Mouse (Mus musculus): ENCODE measurements around the gene Icam1. TPM values are rescaled to one million over a fixed set of nuclear protein-coding genes. Genes with fewer than 3 reads are reported as not detected.
A peak's percentile ranks its signal among the peaks of the same experiment; 100 is the strongest.

The Icam1 gene
- polyA plus RNA-seq, 1 experiment, result 0.09 TPM

- H3K79me2 ChIP-seq (ENCODE audit: control insufficient read depth, insufficient read depth), result no peaks in the 10 kb centered on the region
- peak within 1 kb of the TSS; percentile 69 for H3ac ChIP-seq (ENCODE audit: control insufficient read depth, insufficient read length, low read depth)
- TF ChIP-seq MAX (IDR thresholded peaks at IDR 0.05), result no peak
- no peak for TF ChIP-seq USF1 (IDR thresholded peaks at IDR 0.05; ENCODE audit: low read depth)
- H3K36me3 ChIP-seq (ENCODE audit: control insufficient read depth, insufficient read depth), result no peaks in the 10 kb centered on the region
- no peaks in the 10 kb centered on the region for H3K79me3 ChIP-seq (ENCODE audit: low read depth)
- H3K27me3 ChIP-seq (ENCODE audit: control insufficient read depth, insufficient read depth, insufficient read length), result peaks cover 16% of the 10 kb centered on the region
- peak within 1 kb of the TSS; percentile 26 for H3K4me3 ChIP-seq (ENCODE audit: insufficient read depth, poor library complexity, severe bottlenecking)
These were observed 16.1 kb downstream of the Icam1 start, which contains the start of gene Icam5 for GRCm38 (mm10) chr9:21031896-21032351. Gene Icam5 (plus strand): TSS chr9:21032073.

GRCm38 (mm10) chr9:21032491-21032890, 16.7 kb downstream of the Icam1 start:
- no peaks in the 10 kb centered on the region for H3K79me2 ChIP-seq (ENCODE audit: control insufficient read depth, insufficient read depth)
- H3K4me3 ChIP-seq (ENCODE audit: insufficient read depth, poor library complexity, severe bottlenecking), result no peak overlapping the region

GRCm38 (mm10) chr9:21033136-21033535, 17.4 kb downstream of the Icam1 start:
- Histone ChIP-seq H3K79me2 (ENCODE audit: control insufficient read depth, insufficient read depth) (no peaks in the 10 kb centered on the region), H3K27me3 (ENCODE audit: control insufficient read depth, insufficient read depth, insufficient read length) (peaks cover 28% of the 10 kb centered on the region), H3K4me3 (ENCODE audit: insufficient read depth, poor library complexity, severe bottlenecking) (peak overlapping the region; percentile 21), H3K36me3 (ENCODE audit: control insufficient read depth, insufficient read depth) (no peaks in the 10 kb centered on the region), H3ac (ENCODE audit: control insufficient read depth, insufficient read length, low read depth) (peak overlapping the region; percentile 69), H3K79me3 (ENCODE audit: low read depth) (no peaks in the 10 kb centered on the region)
- TF ChIP-seq CEBPB (IDR thresholded peaks at IDR 0.05; ENCODE audit: low read depth) (no peak), MYOG (IDR thresholded peaks at IDR 0.05; ENCODE audit: control insufficient read depth, extremely low read depth, insufficient read length) (no peak), FOSL1 (IDR thresholded peaks at IDR 0.05; ENCODE audit: insufficient read depth, low read length, poor library complexity, severe bottlenecking) (no peak), USF1 (IDR thresholded peaks at IDR 0.05; ENCODE audit: low read depth) (no peak), MYOD1 (IDR thresholded peaks at IDR 0.05; ENCODE audit: control insufficient read depth, insufficient read length, low read depth) (no peak), CTCF (IDR thresholded peaks at IDR 0.05; ENCODE audit: control insufficient read depth, insufficient read depth, insufficient read length) (no peak), MAX (IDR thresholded peaks at IDR 0.05) (no peak)

More at GRCm38 (mm10) chr9:21032491-21032890, 16.7 kb downstream of the Icam1 start:
- TF ChIP-seq CEBPB (IDR thresholded peaks at IDR 0.05; ENCODE audit: low read depth) (no peak), CTCF (IDR thresholded peaks at IDR 0.05; ENCODE audit: control insufficient read depth, insufficient read depth, insufficient read length) (no peak), USF1 (IDR thresholded peaks at IDR 0.05; ENCODE audit: low read depth) (no peak), MYOG (IDR thresholded peaks at IDR 0.05; ENCODE audit: control insufficient read depth, extremely low read depth, insufficient read length) (no peak), MAX (IDR thresholded peaks at IDR 0.05) (no peak), FOSL1 (IDR thresholded peaks at IDR 0.05; ENCODE audit: insufficient read depth, low read length, poor library complexity, severe bottlenecking) (no peak), MYOD1 (IDR thresholded peaks at IDR 0.05; ENCODE audit: control insufficient read depth, insufficient read length, low read depth) (no peak)
- H3ac ChIP-seq (ENCODE audit: control insufficient read depth, insufficient read length, low read depth), result no peak overlapping the region
- peaks cover 21% of the 10 kb centered on the region for H3K27me3 ChIP-seq (ENCODE audit: control insufficient read depth, insufficient read depth, insufficient read length)
- no peaks in the 10 kb centered on the region for H3K36me3 ChIP-seq (ENCODE audit: control insufficient read depth, insufficient read depth)
- H3K79me3 ChIP-seq (ENCODE audit: low read depth), result no peaks in the 10 kb centered on the region

- Histone ChIP-seq H3ac (ENCODE audit: control insufficient read depth, insufficient read length, low read depth) (no peak overlapping the region), H3K27me3 (ENCODE audit: control insufficient read depth, insufficient read depth, insufficient read length) (peaks cover 34% of the 10 kb centered on the region), H3K79me2 (ENCODE audit: control insufficient read depth, insufficient read depth) (no peaks in the 10 kb centered on the region), H3K4me3 (ENCODE audit: insufficient read depth, poor library complexity, severe bottlenecking) (no peak overlapping the region), H3K79me3 (ENCODE audit: low read depth) (no peaks in the 10 kb centered on the region), H3K36me3 (ENCODE audit: control insufficient read depth, insufficient read depth) (no peaks in the 10 kb centered on the region)
- TF ChIP-seq FOSL1 (IDR thresholded peaks at IDR 0.05; ENCODE audit: insufficient read depth, low read length, poor library complexity, severe bottlenecking) (no peak), CEBPB (IDR thresholded peaks at IDR 0.05; ENCODE audit: low read depth) (no peak), MAX (IDR thresholded peaks at IDR 0.05) (no peak), USF1 (IDR thresholded peaks at IDR 0.05; ENCODE audit: low read depth) (no peak), MYOG (IDR thresholded peaks at IDR 0.05; ENCODE audit: control insufficient read depth, extremely low read depth, insufficient read length) (no peak), MYOD1 (IDR thresholded peaks at IDR 0.05; ENCODE audit: control insufficient read depth, insufficient read length, low read depth) (no peak), CTCF (IDR thresholded peaks at IDR 0.05; ENCODE audit: control insufficient read depth, insufficient read depth, insufficient read length) (no peak)
These were observed 18.8 kb downstream of the Icam1 start for GRCm38 (mm10) chr9:21034481-21035085.

- Histone ChIP-seq H3K4me3 (ENCODE audit: insufficient read depth, poor library complexity, severe bottlenecking) (no peak overlapping the region), H3K27me3 (ENCODE audit: control insufficient read depth, insufficient read depth, insufficient read length) (peaks cover 39% of the 10 kb centered on the region), H3K79me3 (ENCODE audit: low read depth) (no peaks in the 10 kb centered on the region), H3K79me2 (ENCODE audit: control insufficient read depth, insufficient read depth) (no peaks in the 10 kb centered on the region), H3ac (ENCODE audit: control insufficient read depth, insufficient read length, low read depth) (no peak overlapping the region), H3K36me3 (ENCODE audit: control insufficient read depth, insufficient read depth) (no peaks in the 10 kb centered on the region)
- TF ChIP-seq CTCF (IDR thresholded peaks at IDR 0.05; ENCODE audit: control insufficient read depth, insufficient read depth, insufficient read length) (no peak), CEBPB (IDR thresholded peaks at IDR 0.05; ENCODE audit: low read depth) (no peak), MYOG (IDR thresholded peaks at IDR 0.05; ENCODE audit: control insufficient read depth, extremely low read depth, insufficient read length) (no peak), USF1 (IDR thresholded peaks at IDR 0.05; ENCODE audit: low read depth) (no peak), FOSL1 (IDR thresholded peaks at IDR 0.05; ENCODE audit: insufficient read depth, low read length, poor library complexity, severe bottlenecking) (no peak), MYOD1 (IDR thresholded peaks at IDR 0.05; ENCODE audit: control insufficient read depth, insufficient read length, low read depth) (no peak), MAX (IDR thresholded peaks at IDR 0.05) (no peak)
These were observed 19.8 kb downstream of the Icam1 start for GRCm38 (mm10) chr9:21035586-21035985.

GRCm38 (mm10) chr9:21036161-21036560, 20.4 kb downstream of the Icam1 start:
- no peak overlapping the region for H3ac ChIP-seq (ENCODE audit: control insufficient read depth, insufficient read length, low read depth)
- H3K36me3 ChIP-seq (ENCODE audit: control insufficient read depth, insufficient read depth), result no peaks in the 10 kb centered on the region
- peaks cover 39% of the 10 kb centered on the region for H3K27me3 ChIP-seq (ENCODE audit: control insufficient read depth, insufficient read depth, insufficient read length)
- TF ChIP-seq MYOG (IDR thresholded peaks at IDR 0.05; ENCODE audit: control insufficient read depth, extremely low read depth, insufficient read length) (no peak), MYOD1 (IDR thresholded peaks at IDR 0.05; ENCODE audit: control insufficient read depth, insufficient read length, low read depth) (no peak), USF1 (IDR thresholded peaks at IDR 0.05; ENCODE audit: low read depth) (no peak), CTCF (IDR thresholded peaks at IDR 0.05; ENCODE audit: control insufficient read depth, insufficient read depth, insufficient read length) (no peak), CEBPB (IDR thresholded peaks at IDR 0.05; ENCODE audit: low read depth) (no peak), MAX (IDR thresholded peaks at IDR 0.05) (no peak), FOSL1 (IDR thresholded peaks at IDR 0.05; ENCODE audit: insufficient read depth, low read length, poor library complexity, severe bottlenecking) (no peak)
- no peaks in the 10 kb centered on the region for H3K79me2 ChIP-seq (ENCODE audit: control insufficient read depth, insufficient read depth)
- H3K79me3 ChIP-seq (ENCODE audit: low read depth), result no peaks in the 10 kb centered on the region
- no peak overlapping the region for H3K4me3 ChIP-seq (ENCODE audit: insufficient read depth, poor library complexity, severe bottlenecking)

Data from C2C12 (cell line).